Mouse (Mus musculus): ENCODE measurements around the gene Klhl36.
"Not testable (repeated sequence)": the region's sequence is repeated elsewhere in the genome, so short reads cannot be mapped to it uniquely, and the experiment has no call there.

Klhl36 gene

GRCm38 (mm10) chr8:119835270-119835669, 26.8 kb upstream of the Klhl36 start:
- DNase-seq (ENCODE audit: low spot score in 2 of 2) = no peak

DNA sequence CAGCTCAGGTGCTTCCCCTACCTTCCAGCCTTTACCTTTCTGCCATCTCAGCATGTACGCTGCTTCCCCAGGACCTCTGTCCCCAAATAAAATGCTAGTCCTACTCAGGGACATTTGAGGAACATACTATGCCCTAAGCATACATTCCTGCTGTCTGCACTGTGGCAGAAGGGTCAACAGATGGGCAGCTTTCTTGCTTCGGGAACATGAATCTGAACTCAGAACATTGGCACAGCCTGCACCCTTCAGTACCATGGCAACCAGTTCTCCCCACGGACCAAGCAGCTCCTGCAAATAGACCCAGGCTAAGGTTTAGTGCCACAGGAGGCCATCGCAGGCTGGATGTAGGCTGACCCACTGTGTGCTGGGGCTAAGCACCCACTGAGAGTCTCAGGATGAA, 25.2 kb upstream of the Klhl36 start:
- DNase-seq (ENCODE audit: low spot score in 2 of 2) = no peak

- DNase-seq (ENCODE audit: low spot score in 2 of 2) = no peak
Measured at GRCm38 (mm10) chr8:119837553-119838071, 24.5 kb upstream of the Klhl36 start.

DNA sequence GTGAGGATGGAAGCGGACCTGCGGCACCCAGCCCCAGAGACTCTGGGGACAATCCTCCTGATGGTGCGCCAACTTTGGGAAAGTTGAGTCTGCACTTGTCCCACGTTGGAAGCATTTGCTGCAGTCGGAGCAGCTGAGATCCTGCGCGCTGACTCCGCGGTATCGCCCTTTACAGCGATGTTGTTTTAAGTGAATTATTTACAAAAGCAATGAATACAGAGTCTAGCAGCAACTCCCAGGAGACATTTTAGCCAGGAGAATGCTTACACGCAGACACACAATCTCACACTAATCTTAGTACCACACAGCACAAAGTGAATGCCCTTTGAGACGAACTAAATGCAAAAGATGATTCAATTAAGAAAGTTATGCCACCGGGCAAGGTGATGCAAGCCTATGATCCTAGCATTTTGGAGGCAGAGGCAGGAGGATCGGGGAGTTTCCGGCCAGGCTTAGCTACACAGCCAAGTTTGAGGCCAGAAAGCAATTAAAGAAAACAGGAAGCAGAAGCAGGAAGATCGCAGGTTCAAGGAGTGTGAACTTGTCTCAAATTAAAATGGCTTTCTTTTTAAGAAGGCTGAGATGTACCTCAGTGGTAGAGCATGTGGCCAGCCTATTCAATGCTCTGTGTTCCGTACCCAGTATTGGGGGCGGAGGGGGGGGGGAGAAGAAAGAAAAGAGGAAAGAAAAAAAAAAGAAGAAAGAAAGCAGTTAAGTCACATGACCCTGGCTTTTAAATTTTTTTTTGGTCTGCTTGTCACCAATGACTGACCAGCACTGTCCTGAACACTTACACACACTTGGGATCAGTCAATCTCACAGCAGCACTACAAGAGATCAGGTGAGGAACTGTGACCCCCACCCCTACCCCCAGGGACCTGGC, 23.7 kb upstream of the Klhl36 start:
- DNase-seq (ENCODE audit: low spot score in 2 of 2) = no peak

GRCm38 (mm10) chr8:119838983-119839340, 23.1 kb upstream of the Klhl36 start:
- DNase-seq (ENCODE audit: low spot score in 2 of 2) = no peak

GRCm38 (mm10) chr8:119839419-119840021, 22.5 kb upstream of the Klhl36 start:
- DNase-seq (ENCODE audit: low spot score in 2 of 2) = peak in 1 of 2 experiments; percentile 50

- DNase-seq (ENCODE audit: low spot score in 2 of 2) = peak; percentile 96 to 97
Measured at GRCm38 (mm10) chr8:119840275-119840808, 21.7 kb upstream of the Klhl36 start, which contains the start of gene Cotl1. Gene Cotl1 (minus strand): TSS chr8:119840544.

- no peak for DNase-seq (ENCODE audit: low spot score in 2 of 2)
Measured at GRCm38 (mm10) chr8:119840905-119841411, 21.1 kb upstream of the Klhl36 start.

DNA sequence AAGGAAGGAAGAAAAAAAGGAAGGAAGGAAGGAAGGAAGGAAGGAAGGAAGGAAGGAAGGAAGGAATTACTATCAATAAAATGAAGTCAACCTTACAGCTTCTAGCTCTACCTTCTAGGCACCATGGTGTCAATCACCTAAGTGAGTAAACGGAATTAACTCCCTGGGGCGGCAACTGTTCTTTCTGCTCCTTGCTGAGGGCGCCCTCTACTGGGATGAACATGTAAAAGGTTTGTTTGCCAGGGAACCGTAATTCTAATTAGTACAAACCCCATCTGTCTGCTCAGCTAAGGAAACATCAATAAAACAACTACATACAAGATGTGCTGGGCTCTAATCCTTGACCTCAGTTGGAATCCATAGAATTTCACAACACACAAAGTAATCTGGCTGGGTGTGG, 18.6 kb upstream of the Klhl36 start:
- peak; percentile 47 to 78 for DNase-seq (ENCODE audit: low spot score in 2 of 2)

DNA sequence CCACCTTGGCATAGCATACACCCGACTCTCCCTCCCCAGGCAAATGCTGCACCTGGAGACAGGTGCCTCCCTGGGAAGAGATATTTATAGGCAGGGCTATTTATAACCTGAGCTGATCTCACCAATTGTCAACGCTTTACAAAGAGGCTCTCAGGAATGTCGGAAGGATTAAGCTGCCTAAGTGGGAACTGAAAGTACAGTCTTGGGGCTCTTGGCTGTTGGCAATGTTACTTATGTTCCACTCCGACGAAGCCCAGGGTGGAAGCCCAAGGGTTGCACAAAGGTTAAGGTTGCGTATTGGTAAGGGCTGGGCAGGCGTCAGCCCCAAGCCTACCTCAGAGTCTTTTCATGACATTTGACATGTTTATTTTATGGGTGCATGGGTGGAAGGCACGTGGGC, 17.5 kb upstream of the Klhl36 start:
- DNase-seq (ENCODE audit: low spot score in 2 of 2) = no peak

DNA sequence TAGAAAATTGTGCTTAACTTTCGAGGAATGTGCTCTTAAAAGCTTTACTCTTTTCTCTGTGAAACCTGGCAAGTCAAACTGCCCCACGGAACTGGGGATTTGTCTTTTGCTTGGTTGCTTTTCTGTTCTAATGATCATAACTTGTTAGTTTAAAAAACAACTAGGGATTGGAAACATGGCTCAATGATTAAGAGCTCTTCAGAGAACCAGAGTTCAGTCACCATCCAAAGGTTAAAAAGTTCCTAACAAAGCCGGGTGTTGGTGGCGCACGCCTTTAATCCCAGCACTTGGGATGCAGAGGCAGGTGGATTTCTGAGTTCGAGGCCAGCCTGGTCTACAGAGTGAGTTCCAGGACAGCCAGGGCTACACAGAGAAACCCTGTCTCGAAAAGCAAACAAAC, 16.3 kb upstream of the Klhl36 start:
- DNase-seq (ENCODE audit: low spot score in 2 of 2) = not testable (repeated sequence)

- DNase-seq (ENCODE audit: low spot score in 2 of 2) = no peak
Measured at GRCm38 (mm10) chr8:119847232-119847922, 14.7 kb upstream of the Klhl36 start.

- DNase-seq (ENCODE audit: low spot score in 2 of 2) = no peak
Measured at GRCm38 (mm10) chr8:119853521-119853920, 8.5 kb upstream of the Klhl36 start.

DNA sequence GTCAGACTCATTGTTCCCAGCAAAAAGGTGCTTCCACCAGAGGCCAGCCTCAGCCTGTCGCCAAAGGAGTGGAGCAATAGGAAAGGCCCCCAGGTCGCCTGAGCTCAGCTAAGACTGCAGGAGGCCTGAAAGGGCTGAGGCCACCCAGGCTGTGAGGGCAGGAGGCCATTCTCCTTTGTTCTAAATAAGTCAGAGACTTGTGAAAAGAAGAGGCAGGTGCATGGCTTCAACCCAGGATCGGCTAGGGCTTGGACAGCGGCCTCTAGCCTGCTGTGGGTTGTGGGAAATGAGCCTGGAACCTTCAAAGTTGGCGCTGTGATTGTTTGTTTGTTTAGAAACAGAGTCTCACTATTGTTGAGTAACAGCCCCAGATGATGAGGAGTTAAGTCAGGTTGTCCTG, 8.0 kb upstream of the Klhl36 start:
- DNase-seq (ENCODE audit: low spot score in 2 of 2) = no peak

GRCm38 (mm10) chr8:119855656-119856055, 6.4 kb upstream of the Klhl36 start:
- DNase-seq (ENCODE audit: low spot score in 2 of 2) = no peak

GRCm38 (mm10) chr8:119857767-119858166, 4.3 kb upstream of the Klhl36 start:
- DNase-seq (ENCODE audit: low spot score in 2 of 2) = no peak

DNA sequence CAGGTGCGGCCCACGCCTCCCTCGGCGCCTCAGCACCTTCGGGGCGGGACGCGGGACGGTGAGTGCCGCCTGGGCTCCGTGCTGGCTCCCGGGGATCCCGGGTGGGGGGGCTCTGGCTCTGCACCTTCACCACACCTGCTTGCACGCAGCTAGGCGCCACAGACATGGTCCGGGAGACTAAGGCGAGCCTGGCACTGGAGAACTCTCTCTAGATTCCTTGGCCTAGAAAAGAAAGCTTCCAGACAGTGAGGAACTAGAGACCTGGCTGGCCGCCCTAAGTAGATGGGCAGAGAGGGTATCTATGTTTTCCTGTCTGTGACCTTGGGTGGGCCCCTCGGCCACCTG, 296 bp downstream of the Klhl36 start:
- no peak for DNase-seq (ENCODE audit: low spot score in 2 of 2)

- DNase-seq (ENCODE audit: low spot score in 2 of 2) = no peak
Measured at GRCm38 (mm10) chr8:119862749-119863148, 683 bp downstream of the Klhl36 start.

DNA sequence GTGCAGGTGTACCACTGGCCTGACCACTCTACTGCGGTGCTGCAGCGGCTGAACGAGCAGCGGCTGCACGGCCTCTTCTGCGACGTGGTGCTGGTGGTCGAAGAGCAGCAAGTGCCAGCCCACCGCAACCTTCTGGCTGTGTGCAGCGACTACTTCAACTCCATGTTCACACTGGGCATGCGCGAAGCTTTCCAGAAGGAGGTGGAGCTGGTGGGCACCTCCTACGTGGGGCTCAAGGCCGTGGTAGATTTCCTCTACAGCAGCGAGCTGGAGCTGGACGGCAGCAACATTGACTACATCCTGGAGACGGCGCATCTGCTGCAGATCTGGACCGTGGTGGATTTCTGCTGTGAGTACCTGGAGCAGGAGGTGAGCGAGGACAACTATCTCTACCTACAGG, 7.5 kb downstream of the Klhl36 start:
- no peak for DNase-seq (ENCODE audit: low spot score in 2 of 2)

- no peak for DNase-seq (ENCODE audit: low spot score in 2 of 2)
Measured at GRCm38 (mm10) chr8:119873181-119873580, 11.1 kb downstream of the Klhl36 start.

DNA sequence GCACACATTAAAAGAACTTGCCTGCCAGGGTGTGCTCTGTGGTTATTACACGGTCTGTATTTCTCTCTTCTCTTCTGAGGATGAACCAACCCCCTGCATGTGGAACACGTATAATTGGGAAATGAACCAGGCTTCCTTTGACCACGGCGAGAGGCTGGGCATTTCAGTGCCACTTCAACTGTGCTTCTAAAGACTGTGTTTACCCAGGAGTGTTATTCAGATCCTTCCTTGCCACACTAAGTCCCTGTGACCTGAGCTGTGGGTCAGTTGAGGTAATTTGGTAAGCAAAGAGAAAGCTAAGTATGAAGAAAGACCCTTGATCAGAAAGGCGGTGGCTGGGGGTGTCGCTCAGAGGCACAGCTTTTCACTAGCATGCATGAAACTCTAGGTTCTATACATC, 19.2 kb downstream of the Klhl36 start:
- DNase-seq (ENCODE audit: low spot score in 2 of 2) = no peak

- DNase-seq (ENCODE audit: low spot score in 2 of 2) = no peak
Measured at GRCm38 (mm10) chr8:119881917-119882316, 19.9 kb downstream of the Klhl36 start.
